Mouse (Mus musculus): Measurements from ENCODE around the gene Gm20388.

DNA sequence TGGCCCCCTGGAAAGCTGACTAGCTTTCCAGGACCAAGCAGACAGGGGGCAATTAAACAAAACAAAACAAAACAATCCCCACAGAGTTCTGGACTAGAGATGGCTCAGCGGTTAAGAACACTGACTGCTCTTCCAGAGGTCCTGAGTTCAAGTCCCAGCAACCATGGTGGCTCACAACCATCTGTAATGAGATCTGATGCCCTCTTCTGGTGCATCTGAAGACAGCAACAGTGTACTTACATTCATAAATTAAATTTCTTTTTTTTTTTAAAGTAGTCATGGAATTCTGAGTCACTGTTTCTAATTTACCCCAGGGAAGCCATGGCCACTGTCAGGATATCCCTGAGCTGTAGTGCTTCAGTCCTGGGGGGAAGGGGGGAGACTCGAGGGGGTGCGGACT, 703.9 kb downstream of the Gm20388 start:
- TF ChIP-seq POLR2A (IDR thresholded peaks at IDR 0.05; ENCODE audit: borderline replicate concordance, insufficient read depth, low read length) = no peak
- no peak for TF ChIP-seq CTCF (IDR thresholded peaks at IDR 0.05; ENCODE audit: borderline replicate concordance, insufficient read depth, low read depth, low read length)
